Mouse (Mus musculus): ENCODE measurements around the gene Gimap5.

The Gimap5 gene

DNA sequence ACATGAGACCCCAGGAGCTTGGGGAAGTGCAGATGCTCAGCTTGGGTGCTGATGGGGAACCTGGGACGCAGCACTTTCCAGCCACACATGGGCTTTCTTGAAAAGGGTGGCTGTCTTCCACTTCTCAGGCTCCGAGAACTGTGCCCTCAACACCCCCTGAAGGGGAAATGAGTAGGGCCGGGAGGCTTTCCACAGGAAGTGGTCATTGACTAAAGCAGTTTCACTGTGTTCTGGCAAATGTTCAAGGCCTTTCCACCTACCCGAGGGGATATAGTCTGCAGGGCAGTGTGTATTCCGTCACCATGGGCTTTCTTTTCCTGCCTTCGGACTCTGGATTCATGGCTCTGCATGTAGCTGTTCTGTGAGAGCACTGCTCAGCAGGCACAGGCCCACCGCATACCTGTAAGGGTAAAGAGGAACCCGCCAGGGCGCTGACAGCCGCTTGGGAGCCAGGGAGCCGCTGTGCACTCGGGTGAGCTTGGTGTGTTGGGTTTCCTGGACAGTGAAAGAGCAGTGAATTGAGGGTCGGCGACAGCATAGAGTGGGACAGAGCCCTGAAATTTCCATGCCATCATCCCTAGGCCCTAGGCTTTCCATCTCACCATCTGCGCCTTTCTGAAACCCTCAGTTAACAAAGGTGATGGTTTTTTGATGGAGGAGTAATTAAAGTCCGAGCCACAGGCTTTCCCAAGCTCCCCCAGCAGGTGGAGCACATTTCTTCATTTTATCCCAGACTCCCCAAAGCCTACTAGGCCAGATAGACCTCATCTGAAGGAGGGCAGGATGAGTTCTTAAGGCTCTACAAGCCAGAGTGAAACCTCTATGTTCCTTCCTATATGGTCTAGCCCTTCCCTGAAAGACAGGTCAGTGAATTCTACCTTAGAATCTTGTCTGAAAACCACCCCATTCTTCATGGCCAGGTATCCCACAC, at the start of gene Gimap5:
Gene Gimap5, plus strand, starts transcription at position 239 of the 931 bp plus-strand sequence.
- peak; percentile 53 to 60 for DNase-seq

DNA sequence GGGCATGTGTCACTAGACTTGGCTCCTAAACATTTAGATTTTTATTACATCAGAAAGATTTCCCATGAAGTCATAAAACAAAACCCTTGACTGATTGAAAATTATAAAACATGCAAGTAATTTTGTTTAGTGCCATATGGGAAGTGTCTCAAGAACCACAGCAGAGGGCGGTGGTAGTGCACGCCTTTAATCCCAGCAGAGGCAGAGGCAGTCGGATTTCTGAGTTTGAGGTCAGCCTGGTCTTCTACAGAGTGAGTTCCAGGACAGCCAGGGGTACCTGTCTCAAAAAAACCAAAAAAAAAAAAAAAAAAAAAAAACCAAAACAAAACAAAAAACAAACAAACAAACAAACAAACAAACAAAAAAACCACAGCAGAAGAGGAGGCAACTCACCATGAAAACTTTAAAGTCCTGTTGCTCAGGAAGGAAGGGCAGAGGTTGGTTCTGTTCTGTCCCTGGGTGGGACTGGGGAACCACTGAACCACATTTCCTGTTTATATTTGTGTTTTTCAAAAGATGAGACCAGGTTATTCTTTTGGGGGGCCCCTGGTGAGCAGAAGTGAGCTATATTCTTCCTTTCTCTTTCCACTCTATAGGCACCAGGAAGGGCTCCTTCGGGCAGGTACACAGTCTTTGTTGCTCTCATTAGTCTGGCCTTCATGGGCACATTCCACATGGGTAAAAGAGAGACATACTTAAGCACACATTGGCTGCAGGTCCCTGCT, 49.0 kb upstream of the Gimap5 start:
- DNase-seq, result no peak

DNA sequence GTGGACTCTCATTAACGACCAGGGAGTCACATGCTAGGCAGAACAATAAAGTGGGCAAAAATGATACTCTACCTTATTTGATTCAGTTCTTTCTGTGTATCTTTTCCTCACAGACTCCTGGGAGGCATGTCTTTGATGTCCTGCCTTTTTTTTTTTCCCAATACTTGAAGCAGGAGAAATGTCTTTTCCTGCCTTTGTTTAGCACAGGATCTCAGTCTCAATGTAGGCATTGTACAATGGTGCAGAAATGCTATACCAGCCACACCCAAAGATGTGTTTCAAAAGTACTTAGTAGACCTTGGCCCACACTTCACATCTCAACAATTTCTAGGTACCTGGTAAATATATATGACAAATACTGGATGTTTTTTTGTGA, 48.5 kb upstream of the Gimap5 start:
- DNase-seq, result no peak

DNA sequence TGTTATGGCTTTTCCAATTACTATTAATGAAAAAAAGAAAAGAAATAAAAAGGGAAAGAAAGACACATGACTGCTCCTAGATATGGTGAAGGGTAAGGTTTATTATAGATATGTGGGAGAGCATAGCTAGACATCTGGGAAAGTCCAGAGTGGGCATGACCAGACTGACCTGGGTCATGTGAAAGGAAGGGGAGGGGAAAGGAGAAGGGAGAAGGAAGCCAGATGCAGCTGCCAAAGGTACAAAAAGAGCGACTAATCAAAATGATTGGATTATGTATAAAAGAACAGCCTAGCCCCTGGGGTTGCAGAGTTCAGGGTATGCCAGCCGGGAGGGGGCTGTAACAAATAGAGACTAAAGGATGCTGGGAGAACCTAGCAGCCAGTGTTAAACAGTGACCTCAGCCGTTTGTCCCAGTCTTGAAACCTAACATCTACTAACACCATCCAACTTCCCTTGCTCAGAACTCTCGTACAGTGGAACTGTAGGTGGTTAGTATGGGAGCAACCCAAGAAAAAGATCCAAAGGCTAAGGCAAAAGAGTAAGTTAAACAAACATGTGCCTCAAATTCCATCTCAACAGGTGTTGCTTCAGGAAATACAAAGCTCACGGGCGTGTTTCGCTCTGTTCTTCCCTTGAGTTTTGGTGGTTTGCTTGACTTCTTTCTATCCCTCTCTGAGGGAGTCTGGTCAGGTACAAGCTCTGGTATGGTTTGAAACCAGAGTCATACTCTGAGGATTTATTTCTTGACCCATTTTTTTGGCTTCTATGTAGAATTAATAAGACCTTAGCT, 47.7 kb upstream of the Gimap5 start:
- DNase-seq, result no peak

DNA sequence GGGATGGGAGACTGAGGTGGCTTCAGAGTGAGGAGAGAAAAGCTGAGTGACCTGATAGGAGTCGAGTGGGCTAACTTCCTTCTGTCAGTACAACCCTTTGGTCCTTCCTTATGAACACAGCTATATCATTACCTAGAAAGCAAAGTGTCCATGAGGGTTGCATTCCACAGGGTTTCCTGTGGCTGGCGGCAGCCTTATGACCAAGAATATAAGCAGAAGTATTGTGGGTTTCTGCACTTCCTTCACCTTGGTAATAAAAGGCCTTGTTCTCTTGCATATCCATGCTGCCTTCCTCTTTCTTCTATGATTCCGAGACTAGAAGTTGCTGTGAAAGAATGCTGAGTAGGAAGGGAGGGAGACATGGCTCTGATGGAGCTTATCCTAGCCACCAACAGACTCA, 47.1 kb upstream of the Gimap5 start:
- no peak for DNase-seq

DNA sequence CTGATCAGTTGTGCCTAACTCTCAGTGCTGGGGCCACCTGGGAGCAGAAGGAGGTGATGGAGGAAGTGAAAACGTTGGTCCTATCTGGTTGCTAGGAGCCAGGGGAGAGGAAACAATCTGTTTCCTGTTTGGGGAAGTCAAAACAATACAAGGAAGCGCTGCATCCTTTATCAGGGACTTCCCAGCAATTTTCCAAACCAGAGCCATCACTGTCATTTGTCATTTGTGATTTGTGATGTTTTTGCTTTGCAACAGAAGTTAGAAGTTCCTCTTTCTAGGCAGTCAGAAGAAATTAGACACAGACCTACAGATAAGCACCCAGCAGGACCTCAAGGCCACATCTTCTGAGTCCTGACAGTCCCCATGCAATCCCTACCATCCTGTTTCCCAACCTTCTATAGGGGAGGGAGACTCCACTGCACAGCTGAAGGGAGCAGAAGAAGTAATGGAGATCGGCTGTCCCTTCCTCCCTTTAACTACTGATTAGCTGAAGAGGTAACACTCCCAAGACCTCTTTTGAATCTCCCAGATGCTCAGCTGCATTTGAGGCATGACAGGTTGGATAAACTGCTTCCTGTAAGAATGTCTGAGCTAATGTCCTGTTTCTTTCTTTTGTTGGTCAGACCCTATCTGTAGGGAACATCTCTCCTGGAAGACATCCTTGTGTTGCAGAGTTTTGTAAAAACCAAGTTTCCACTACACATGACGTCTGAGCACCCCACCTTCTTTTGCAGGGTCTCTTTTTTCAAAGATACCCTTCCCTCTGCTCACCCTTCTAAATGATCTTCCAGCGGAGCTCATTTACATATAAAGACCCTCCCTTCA, 45.5 kb upstream of the Gimap5 start:
- no peak for DNase-seq

DNA sequence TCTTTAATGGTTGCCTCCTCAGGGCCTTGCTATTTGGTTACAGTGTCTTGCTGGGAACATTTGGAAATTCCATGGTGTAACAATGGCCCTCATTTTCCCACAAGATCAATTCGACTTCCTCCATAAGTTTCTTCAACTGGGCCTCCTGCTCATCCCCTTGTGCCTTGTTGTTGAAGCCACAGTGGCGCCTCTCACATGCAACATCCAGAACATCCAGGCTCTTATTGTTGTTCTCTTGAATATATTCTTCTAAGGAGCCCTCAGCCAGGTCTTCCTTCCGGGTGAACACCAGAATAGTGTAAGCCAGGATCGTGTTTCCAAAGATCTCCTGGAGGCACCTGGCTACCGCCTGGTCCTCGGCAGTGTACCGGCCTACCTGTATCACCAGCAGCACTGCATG, 43.9 kb upstream of the Gimap5 start:
- DNase-seq, result no peak

DNA sequence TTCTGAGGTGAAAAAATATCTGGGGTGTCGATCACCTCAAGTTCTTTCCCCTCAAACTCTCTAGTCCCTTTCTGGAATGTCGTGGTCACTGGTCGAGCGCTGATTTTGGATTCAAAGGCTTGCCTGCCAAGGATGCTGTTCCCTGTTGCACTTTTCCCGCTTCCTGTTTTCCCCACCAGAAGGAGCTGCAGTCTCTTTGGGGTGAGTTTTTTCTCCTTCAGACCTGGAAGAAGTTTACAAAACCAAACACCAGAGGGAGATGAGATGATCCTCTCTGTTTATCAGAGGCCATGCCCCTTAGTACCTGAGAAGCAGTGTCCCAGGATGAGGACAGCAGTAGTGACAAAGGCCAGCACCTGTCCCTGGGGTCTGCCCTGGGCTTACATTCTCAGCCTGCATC, 43.4 kb upstream of the Gimap5 start:
- no peak for DNase-seq

DNA sequence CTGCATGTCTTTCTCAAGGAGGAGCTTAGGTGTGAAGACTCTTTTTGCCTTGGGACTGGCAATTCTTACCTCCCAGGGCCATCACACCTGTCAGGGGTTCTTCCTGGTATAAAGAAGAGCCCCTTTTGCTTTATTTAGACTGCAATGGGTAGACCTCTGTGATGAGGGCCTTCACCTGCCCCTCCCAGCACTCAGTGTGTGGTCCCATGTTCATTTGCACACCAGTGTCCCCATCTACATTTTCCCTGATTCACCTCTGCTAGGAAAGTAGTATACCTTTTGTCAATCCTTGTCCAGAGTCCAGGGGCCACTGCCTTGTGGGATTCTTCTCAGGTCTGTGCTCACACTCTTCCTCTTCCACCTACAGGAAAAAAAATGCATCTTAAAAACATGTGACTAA, 41.9 kb upstream of the Gimap5 start:
- no peak for DNase-seq

DNA sequence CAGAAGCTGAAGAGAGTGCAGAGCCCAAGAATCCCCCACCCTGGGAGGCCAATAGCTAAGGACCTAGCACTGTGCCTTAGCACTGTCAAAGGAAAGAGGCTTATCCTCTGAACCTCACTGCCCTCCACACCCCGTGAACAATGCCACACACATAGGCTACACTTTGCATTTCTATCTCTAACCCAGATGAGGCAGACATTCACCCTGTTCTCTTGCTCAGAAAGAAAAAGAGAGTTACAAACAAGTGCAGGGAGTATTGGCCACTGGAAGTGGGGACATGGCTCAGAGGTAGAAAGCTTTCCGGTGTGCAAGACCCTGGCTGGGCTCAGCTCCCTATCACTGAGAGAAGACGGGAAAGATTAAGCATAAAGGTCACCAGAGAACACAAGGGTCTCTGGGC, 39.9 kb upstream of the Gimap5 start:
- no peak for DNase-seq

DNA sequence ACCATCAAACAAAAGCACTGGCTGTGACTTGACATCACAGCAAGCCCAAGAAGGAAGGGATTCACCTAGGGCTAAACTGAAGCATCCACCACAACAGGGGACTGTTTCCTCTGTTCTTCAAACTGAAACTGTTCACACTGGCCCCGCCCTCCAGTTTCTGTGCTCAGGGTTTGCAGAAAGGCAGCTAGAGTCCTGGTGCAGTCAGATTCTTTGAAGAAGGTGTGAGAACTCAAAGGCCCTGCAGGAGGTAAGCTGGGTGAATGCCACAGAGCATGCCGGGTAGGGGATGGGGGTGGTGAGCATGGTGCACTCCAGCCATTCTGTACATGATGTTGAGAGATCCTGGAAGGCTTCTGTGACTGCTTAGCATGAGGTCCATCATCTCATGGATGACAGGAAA, 27.5 kb upstream of the Gimap5 start, which contains the start of the genes Gm28053 and Gimap7:
Gene Gm28053, plus strand, starts transcription at position 153 of the 400 bp plus-strand sequence.
Gene Gimap7, plus strand, starts transcription at position 167 of the 400 bp plus-strand sequence.
- DNase-seq, result no peak

DNA sequence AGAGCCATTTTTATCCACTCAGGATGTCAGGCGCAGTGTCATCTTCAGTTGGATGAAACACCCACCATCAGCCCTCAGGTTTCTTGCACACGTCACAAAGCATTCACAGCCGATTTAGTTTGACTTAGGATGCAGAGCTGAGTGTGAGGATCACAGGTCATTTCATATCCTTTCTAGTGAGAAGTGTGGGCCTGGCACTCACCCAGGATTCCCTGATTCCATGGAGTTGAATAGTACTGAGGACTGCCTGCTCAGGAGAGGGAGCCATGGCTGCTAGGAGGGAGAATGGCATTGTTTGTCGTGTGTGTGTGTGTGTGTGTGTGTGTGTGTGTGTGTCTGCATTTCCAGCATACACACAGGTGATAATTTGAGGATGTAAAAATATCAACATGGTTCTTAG, 25.7 kb upstream of the Gimap5 start:
- no peak for DNase-seq

DNA sequence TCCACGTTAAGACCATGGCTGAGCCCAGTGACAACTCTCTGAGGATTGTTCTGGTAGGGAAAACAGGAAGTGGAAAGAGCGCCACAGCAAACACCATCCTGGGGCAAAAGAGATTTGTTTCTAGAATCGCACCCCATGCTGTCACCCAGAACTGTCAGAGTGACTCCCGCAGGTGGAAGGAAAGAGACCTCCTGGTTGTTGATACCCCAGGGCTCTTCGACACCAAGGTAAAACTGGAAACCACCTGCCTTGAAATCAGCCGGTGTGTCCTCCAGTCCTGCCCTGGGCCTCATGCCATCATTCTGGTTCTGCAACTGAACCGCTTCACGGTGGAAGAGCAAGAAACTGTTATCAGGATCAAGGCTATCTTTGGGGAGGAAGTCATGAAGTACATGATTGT, 22.5 kb upstream of the Gimap5 start:
- DNase-seq, result no peak

DNA sequence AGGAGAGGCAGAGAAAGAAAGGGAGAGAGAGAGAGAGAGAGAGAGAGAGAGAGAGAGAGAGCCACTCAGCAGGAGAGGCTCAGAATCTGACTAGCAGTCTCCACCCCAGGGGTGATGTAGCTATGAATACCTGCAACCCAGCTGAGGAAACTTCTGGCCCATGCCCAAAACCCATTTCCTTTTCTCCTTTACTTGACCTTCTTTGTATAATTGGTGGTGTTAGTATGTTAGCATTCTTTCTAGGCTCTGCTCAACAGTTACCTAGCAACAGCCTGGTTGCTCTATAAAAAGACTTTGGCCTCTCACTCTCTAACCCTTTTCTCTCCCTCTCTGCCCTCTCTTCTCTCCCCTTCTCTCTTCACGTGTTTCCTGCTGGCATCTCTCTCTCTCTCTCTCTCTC, 20.5 kb upstream of the Gimap5 start:
- peak; percentile 69 to 79 for DNase-seq

DNA sequence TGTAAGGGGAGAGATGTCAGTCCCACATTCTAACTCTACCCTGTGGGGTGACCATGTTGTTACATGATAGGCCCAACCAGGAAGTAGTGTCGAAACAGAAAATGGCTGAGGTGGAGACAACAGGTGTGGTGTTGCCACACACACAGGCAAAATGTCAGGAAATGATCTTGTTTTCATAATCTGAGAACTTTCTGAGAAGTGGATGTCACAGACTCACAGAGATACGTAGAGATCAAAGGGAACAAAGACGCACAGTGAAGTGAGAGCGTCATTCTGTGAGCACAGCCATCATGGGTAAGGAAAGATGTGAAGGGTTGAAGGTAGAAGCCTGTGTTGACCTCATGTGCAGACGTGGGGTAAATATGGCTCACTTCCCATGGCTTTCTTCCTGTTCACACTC, 18.2 kb upstream of the Gimap5 start:
- no peak for DNase-seq

DNA sequence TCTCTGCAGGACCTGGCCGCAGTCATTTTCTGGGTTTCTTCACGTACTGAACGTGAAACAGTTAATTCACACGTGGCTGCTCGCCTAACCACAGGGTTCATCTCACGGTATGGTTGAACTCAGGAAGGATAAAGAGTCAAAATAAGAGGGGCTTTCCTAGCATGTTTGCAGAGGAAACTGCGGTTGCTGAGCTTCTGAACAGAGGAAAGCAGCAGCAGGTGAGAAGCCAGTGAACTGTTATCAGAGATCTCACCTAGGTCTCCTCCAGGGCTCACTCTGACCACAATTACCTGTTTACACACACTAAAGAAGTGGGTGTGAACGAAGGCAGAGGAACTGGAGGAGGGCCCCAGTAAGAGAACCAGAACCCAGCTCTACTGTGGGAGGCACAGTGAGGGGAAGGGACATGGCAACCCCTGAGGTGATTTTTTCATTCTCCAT, 13.1 kb upstream of the Gimap5 start:
- no peak for DNase-seq

DNA sequence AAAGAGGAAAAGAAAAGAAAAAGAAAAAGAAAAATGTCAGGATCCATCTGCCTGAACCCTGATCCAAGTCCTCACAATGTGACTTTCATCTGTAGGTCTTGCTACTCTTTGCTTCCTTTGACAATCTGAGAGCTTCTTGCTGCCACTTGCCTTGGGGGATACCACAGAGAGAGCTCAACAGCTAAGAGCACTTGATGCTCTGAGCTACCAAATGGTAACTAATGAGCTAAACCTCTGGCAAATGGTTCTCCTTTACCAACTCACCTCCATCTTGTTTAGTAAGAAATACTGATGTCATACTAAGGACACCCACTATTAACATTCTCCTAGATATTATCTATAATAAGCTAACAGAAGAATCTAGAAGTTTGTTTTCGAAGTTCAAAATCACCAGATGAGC, 12.3 kb upstream of the Gimap5 start:
- DNase-seq, result no peak

DNA sequence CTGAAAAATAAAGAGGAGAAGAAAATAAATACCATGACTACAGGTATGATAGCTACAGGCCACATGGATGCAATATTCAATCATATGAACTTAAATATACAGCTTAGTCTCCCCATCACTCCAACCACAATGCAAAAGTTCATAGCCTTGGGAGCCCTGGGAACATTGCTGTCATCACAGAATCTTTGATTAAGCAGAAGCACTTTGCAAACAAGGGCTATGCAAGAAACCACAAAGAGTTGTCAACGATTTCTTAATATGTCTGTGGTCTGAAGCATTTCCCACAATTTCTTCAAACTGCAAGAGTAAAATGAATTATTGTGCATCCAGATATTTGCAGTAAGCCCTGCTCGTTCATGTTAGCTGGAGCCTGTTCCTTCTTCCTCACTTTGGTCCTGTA, 8.9 kb upstream of the Gimap5 start:
- DNase-seq, result no peak

DNA sequence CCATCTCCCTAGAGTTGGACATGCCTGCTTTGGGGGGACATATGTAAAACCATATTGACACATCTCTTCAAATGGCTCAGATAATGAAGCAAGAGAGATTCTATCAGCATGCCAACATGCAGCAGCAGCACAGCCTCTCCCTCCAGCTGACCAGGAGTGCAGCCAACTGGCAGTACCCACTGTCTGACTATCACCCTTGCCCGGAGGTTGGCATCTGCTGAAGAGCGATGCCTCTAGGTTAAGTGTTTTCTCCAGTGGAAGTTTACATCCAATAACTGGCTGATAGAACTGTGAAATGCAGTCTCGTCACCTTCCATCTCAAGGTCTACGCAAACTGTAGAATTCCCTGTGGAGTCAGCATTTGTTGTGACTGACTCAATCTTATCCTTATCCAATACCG, 8.3 kb upstream of the Gimap5 start:
- no peak for DNase-seq

DNA sequence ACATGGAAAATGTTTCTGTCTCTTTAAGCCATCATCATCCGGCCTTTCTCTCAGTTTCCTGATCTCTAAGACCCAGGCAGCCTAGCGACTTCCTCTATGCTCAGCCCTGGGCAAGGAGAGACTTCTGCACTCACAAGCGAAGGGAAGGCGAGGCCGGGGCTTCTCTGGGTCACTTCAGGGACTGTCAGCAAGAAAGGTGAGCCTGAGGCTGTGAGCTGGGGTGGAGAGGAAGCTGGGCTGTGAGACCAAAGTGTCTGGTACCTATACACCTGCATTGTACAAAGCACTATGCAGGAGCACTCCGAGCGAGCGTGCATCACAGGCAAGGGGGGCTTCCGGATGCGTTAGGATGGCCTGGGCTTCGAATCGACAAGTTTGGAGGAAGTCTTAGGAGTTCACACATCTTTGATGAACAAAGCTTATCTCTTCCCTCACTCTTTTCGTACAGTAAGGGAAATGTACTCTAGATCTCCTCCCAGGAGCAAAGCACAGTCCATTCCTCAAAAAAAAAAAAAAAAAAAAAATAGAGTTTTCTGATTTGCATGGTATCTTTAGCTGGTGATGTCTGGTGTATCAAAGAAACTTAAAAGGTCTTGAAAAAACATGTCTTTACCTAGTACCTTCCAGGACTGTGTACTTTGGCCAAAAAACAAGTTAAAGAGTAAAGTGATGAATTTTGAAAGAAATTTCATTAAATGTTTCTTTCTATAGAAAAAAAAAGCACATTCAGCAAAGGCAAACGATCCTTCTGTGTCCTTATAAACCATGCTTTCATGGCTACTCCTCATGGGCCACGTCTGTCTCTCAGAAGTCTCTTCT, 6.8 kb upstream of the Gimap5 start, which contains the start of gene Gimap1:
Gene Gimap1, plus strand, starts transcription at position 94 of the 819 bp plus-strand sequence.
- peak; percentile 31 to 51 for DNase-seq

DNA sequence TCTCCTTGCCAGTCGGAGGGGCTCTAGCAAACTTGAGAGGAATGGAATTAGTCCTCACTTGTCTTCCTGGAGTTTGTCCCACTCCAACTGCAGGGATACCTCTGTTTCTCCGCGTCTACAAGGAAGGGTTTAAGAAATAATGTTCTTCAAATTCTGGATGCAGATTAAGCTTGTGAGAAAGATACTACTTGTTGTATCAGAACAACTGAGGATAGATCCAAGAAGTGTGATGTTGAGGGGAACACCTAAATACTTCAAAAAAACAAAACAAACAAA, 6.3 kb upstream of the Gimap5 start:
- DNase-seq, result no peak

Data from kidney, postnatal 4 days (tissue).